Mouse (Mus musculus): ENCODE data around the gene Vmn1r64.
"Not testable (repeated sequence)": the region's sequence is repeated elsewhere in the genome, so short reads cannot be mapped to it uniquely, and the experiment has no call there.

Gene Vmn1r64
- long read RNA-seq, experiment 1, result 0 reads
- long read RNA-seq, experiment 2, result 0 reads

DNA sequence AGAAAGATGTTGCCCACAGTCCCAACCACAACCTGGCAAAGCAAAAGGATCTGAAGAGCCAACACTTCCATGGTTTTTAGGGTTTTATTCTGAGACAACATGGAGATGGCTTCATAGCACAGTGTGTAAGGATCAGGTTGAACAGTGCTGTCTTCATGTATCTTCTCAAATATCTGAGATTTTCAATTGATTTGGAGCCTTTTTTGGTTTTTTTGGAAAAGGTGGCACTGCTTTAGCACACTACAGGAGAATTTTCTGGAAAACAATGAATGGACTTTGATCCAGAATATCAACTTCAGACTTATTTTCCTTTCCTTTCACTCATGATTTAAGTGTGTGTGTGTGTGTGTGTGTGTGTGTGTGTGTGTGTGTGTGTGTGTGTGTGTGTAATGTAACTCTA is at the start of gene Vmn1r64:
Vmn1r64 (minus strand) TSS at position 101 of the 400 bp plus-strand sequence.
- intact Hi-C loops (cut with DNase I), result no loop called here

DNA sequence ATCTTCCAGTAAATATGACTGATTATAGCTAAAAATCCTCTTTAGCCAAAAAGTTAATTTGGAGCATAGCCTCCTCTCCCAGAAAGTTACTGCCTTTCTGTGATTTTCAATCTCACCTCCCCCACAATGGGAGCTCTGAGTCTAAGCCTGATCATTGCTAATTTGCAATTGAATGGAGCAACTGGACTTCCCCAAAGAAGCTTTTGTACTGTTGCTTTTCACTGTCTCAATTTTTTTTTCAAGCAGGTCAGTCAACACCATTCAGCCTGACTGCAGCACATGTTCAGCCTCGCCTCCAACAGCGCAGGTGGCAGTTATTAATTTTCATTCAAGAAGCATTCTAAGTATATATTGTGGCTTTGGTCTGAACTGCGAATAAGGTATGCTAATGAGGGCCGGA is 14.9 kb upstream of the Vmn1r64 start:
- intact Hi-C loops (cut with DNase I), result no loop called here

- intact Hi-C loops (cut with DNase I), result not testable (repeated sequence)
Measured at GRCm38 (mm10) chr7:5897245-5897644, 12.9 kb upstream of the Vmn1r64 start.
